Mouse (Mus musculus): ENCODE results near the gene Mpnd. TPM values are rescaled to one million over a fixed set of nuclear protein-coding genes. Genes with fewer than 3 reads are reported as not detected.
A peak's percentile ranks its signal among the peaks of the same experiment; 100 is the strongest.

The Mpnd gene
- polyA plus RNA-seq, 1 experiment: 47.7 TPM

GRCm38 (mm10) chr17:56018347-56019131 is 13.0 kb downstream of the Mpnd start:
- 72% methylated on average over 20 of the region's 20 CpGs for WGBS
- Histone ChIP-seq H3K4me3 (replicated peaks; ENCODE audit: control insufficient read depth, low read depth, low read length) (no peak overlapping the region), H3K4me1 (ENCODE audit: control insufficient read depth, insufficient read depth, low read length) (peaks cover 13% of the 10 kb centered on the region), H3K27ac (ENCODE audit: control insufficient read depth, insufficient read depth, low read depth, low read length, poor library complexity) (no peak overlapping the region)
- TF ChIP-seq POLR2A (IDR thresholded peaks at IDR 0.05; ENCODE audit: borderline replicate concordance, control insufficient read depth, low read depth, low read length) (no peak), CTCF (IDR thresholded peaks at IDR 0.05; ENCODE audit: control insufficient read depth, insufficient read depth, low read length) (peak; percentile 76)

- TF ChIP-seq POLR2A (IDR thresholded peaks at IDR 0.05; ENCODE audit: borderline replicate concordance, control insufficient read depth, low read depth, low read length): no peak
- Histone ChIP-seq H3K27ac (ENCODE audit: control insufficient read depth, insufficient read depth, low read depth, low read length, poor library complexity) (no peak overlapping the region), H3K4me3 (replicated peaks; ENCODE audit: control insufficient read depth, low read depth, low read length) (no peak overlapping the region), H3K4me1 (ENCODE audit: control insufficient read depth, insufficient read depth, low read length) (peaks cover 19% of the 10 kb centered on the region)
- WGBS: 75% methylated on average over 6 of the region's 6 CpGs
Observed at GRCm38 (mm10) chr17:56020400-56021084, 15.0 kb downstream of the Mpnd start.

GRCm38 (mm10) chr17:56021161-56021910 is 15.8 kb downstream of the Mpnd start:
- no peak for TF ChIP-seq CTCF (IDR thresholded peaks at IDR 0.05; ENCODE audit: control insufficient read depth, insufficient read depth, low read length)
- TF ChIP-seq POLR2A (IDR thresholded peaks at IDR 0.05; ENCODE audit: borderline replicate concordance, control insufficient read depth, low read depth, low read length): no peak
- H3K4me1 ChIP-seq (ENCODE audit: control insufficient read depth, insufficient read depth, low read length): peaks cover 20% of the 10 kb centered on the region
- H3K4me3 ChIP-seq (replicated peaks; ENCODE audit: control insufficient read depth, low read depth, low read length): no peak overlapping the region
- H3K27ac ChIP-seq (ENCODE audit: control insufficient read depth, insufficient read depth, low read depth, low read length, poor library complexity): peak overlapping the region; percentile 17; the same call in 1 of the 2 replicates
- 30% methylated on average over 4 of the region's 4 CpGs for WGBS

GRCm38 (mm10) chr17:56022131-56022988 is 16.8 kb downstream of the Mpnd start:
- H3K4me1 ChIP-seq (ENCODE audit: control insufficient read depth, insufficient read depth, low read length): peaks cover 20% of the 10 kb centered on the region
- WGBS: 83% methylated on average over 2 of the region's 2 CpGs
- TF ChIP-seq POLR2A (IDR thresholded peaks at IDR 0.05; ENCODE audit: borderline replicate concordance, control insufficient read depth, low read depth, low read length): no peak
- TF ChIP-seq CTCF (IDR thresholded peaks at IDR 0.05; ENCODE audit: control insufficient read depth, insufficient read depth, low read length): no peak
- H3K4me3 ChIP-seq (replicated peaks; ENCODE audit: control insufficient read depth, low read depth, low read length): no peak overlapping the region
- H3K27ac ChIP-seq (ENCODE audit: control insufficient read depth, insufficient read depth, low read depth, low read length, poor library complexity): no peak overlapping the region

GRCm38 (mm10) chr17:56022989-56023290 is 17.4 kb downstream of the Mpnd start:
- no peak overlapping the region for H3K4me3 ChIP-seq (replicated peaks; ENCODE audit: control insufficient read depth, low read depth, low read length)
- H3K4me1 ChIP-seq (ENCODE audit: control insufficient read depth, insufficient read depth, low read length): peaks cover 20% of the 10 kb centered on the region
- WGBS: 80% methylated on average over 4 of the region's 4 CpGs
- TF ChIP-seq POLR2A (IDR thresholded peaks at IDR 0.05; ENCODE audit: borderline replicate concordance, control insufficient read depth, low read depth, low read length) (no peak), CTCF (IDR thresholded peaks at IDR 0.05; ENCODE audit: control insufficient read depth, insufficient read depth, low read length) (no peak)
- H3K27ac ChIP-seq (ENCODE audit: control insufficient read depth, insufficient read depth, low read depth, low read length, poor library complexity): no peak overlapping the region

- Histone ChIP-seq H3K27ac (ENCODE audit: control insufficient read depth, insufficient read depth, low read depth, low read length, poor library complexity) (peak overlapping the region; percentile 3; the same call in 1 of the 2 replicates), H3K4me3 (replicated peaks; ENCODE audit: control insufficient read depth, low read depth, low read length) (no peak overlapping the region), H3K4me1 (ENCODE audit: control insufficient read depth, insufficient read depth, low read length) (peaks cover 19% of the 10 kb centered on the region)
- 10% methylated on average over 5 of the region's 5 CpGs for WGBS
- TF ChIP-seq POLR2A (IDR thresholded peaks at IDR 0.05; ENCODE audit: borderline replicate concordance, control insufficient read depth, low read depth, low read length) (no peak), CTCF (IDR thresholded peaks at IDR 0.05; ENCODE audit: control insufficient read depth, insufficient read depth, low read length) (no peak)
Observed at GRCm38 (mm10) chr17:56023386-56023785, 17.9 kb downstream of the Mpnd start.

GRCm38 (mm10) chr17:56024476-56024875 is 19.0 kb downstream of the Mpnd start:
- Histone ChIP-seq H3K4me1 (ENCODE audit: control insufficient read depth, insufficient read depth, low read length) (peaks cover 19% of the 10 kb centered on the region), H3K4me3 (replicated peaks; ENCODE audit: control insufficient read depth, low read depth, low read length) (no peak overlapping the region), H3K27ac (ENCODE audit: control insufficient read depth, insufficient read depth, low read depth, low read length, poor library complexity) (no peak overlapping the region)
- WGBS: 49% methylated on average over 2 of the region's 2 CpGs
- no peak for TF ChIP-seq CTCF (IDR thresholded peaks at IDR 0.05; ENCODE audit: control insufficient read depth, insufficient read depth, low read length)
- no peak for TF ChIP-seq POLR2A (IDR thresholded peaks at IDR 0.05; ENCODE audit: borderline replicate concordance, control insufficient read depth, low read depth, low read length)
